Mouse (Mus musculus) yolk sac, embryonic 10.5 days (tissue): Measurements from ENCODE around the gene Fpgt.

ENCODE experiments used
- DNase-seq: peaks from one replicate; pipeline ENCODE4 v3.0.0-alpha.2; 2017; ENCODE audit warnings: low spot score

The Fpgt gene

DNA sequence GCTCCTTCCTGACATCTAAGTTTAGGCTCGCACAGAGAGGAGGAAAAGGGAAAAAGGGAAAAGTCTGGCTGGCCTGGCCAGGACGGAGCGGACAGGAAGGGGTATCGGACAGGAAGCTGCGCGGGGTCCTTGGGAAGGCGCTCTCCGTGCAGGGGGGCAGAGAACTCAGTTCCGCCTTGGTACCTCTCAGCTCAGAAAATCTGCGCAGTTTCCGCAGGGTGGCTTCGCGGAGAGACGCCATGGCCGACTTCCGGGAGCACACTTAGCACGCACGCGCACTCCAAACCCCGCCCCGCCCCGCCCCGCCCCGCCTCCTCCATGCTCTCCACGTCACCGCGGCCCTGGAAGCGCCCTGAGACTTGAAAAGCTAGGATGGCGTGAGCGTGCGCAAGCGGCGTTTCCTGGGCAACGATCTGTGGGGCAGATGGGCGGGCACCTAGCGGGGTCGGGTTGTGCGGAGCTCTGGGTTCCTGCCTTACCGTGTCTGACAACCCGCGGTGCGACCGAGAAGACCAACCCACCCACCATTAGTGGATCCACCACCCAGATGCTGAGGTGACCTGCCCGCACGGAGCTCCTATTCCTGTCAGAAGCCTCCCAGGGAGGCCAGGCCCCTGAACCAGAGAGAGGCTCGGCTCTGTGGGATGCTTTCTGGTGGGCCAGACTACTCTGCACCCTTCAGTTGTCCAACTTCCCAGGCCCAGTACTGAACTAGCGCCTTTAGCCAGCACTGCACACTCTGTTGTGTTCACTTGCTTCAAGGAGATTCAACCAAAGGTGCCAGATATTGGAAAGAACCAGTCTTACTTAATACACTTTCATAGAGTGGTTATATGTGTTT is at the start of gene Fpgt, which contains the start of gene Lrriq3:
Gene Fpgt (minus strand): TSS at position 288 of the 841 bp plus-strand sequence.
Gene Lrriq3 (plus strand): TSS at position 319 of the 841 bp plus-strand sequence.
- DNase-seq: peak; percentile 96

DNA sequence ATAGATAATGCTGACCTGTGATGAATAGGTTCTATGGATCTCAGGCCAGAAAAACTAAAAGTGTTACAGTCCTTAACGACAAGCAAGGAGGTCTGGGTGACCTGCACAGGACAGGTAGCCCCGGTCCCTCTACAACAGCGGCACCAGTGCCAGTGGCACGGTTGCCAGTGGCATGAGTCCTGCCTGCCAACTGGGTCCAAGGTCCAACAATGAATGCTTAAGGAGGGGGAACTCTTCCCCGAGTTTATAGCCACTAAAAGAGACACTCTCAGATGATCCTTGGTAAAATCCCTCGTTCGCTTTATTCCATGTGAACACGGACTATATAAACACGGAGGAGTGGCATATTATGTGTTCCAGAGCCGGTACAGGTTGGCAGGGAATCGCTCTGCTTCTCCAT is 47.8 kb upstream of the Fpgt start:
- DNase-seq: no peak

DNA sequence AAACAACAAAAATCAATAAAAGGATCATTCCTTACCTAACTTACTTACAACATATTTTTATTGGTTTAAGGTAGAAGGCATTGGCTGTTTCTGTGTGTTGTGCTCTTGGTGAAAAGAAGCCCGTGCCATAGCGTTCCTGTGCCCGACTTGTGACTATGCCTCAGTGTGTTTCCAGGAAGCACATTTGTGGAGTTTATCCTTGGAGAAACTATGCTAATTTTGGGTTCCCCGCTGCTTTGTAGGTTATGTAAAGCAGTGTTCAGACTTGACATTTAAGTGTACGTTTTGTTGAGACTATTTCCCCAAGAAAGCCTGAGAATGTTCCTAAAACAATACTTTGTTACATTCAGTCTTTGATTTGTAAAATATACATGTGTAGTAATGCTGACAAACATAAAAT is 44.5 kb upstream of the Fpgt start:
- no peak for DNase-seq

DNA sequence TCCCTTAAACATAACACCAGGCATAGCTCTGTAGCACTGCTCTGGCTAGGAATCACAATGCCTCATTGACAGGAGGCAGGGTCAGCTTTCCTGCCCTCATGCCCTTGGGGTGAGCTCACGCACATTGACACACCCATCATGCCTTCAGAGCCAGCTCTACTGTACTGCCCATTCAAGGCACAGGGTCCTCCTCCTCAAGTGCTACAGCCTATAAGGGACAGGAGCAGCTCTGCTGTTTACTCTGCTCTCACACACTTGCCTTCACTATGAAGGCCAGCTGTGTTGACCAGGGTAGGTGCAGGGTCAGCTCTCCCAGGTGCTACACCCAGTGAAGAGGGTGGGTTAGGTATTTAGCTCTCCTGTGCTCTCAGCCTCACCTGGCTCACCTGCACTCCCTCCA is 12.8 kb upstream of the Fpgt start:
- DNase-seq: no peak

DNA sequence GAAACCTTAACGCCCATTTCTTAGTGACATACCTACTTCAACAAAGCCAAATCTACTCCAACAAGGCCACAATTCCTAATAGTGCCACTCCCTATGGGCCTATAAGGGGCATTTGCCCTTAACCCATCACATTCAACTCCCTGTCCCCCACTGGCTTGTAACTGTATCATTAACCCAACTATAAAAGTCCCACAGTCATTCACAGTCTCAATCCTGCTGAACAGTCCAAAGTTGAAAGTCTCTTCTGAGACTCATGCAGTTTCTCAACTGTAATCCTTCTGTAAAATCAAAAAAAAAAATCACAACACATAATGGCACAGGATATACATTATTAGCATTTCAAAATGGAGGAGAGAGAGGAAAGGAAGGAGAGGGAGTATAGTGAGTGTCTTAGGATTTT is 6.1 kb upstream of the Fpgt start:
- DNase-seq: no peak

DNA sequence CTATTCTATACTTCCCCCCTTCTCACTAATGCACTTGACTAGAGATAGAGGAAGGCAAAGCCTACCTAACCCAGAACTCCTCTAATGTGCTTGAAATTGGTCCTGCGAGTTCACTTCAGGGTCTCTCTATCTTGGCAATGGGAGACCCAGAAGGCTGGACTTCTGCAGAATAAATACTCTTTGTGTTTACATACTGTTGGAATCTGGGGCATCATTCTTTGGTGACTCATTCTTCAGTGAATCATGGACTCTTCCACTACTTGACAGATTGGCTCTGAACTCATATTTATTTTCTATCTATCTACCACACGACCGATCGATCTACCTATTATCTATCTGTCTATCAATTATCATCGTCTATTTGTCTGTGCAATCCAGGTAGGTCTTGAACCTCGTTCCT is 1.1 kb downstream of the Fpgt start:
- no peak for DNase-seq

DNA sequence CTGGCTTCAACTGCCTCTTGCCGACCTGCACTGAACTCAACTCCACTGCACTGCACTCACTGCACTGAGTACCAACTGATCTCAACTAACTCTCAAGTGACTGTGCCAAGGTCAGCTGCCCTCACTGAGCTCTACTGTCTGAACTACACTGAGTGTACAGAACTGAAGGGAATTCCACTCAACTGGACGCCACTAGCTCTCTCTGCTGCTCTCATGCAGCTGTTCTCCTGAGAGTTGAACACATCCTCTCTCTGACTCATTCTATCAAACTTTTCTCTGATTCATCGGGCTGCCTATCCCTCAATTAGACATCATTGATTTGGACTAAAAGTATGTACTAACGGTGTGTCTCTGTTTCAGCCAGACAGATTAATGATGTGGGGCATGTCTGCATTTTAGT is 15.3 kb downstream of the Fpgt start:
- DNase-seq: no peak

DNA sequence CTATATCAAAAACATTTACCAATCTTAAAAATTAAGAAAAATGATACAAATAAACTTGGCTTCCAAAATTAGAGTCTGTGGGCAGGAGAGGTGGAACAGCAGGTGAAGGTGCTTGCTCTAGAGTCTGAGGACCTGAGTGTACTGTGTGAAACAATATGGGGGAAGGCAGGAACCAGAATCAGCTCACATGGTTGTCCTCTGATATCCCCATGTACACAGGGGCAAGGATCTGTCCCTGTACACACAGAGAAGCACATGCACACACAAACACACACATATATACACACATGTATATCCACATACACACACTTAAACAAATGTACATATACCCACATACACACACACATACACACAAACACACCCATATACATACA is 33.8 kb downstream of the Fpgt start:
- DNase-seq: no peak

GRCm38 (mm10) chr3:155058800-155059448 is 34.3 kb downstream of the Fpgt start:
- no peak for DNase-seq

- no peak for DNase-seq
Measured at GRCm38 (mm10) chr3:155057566-155057965, 35.6 kb downstream of the Fpgt start.

- no peak for DNase-seq
Measured at GRCm38 (mm10) chr3:155056606-155057005, 36.6 kb downstream of the Fpgt start.

DNA sequence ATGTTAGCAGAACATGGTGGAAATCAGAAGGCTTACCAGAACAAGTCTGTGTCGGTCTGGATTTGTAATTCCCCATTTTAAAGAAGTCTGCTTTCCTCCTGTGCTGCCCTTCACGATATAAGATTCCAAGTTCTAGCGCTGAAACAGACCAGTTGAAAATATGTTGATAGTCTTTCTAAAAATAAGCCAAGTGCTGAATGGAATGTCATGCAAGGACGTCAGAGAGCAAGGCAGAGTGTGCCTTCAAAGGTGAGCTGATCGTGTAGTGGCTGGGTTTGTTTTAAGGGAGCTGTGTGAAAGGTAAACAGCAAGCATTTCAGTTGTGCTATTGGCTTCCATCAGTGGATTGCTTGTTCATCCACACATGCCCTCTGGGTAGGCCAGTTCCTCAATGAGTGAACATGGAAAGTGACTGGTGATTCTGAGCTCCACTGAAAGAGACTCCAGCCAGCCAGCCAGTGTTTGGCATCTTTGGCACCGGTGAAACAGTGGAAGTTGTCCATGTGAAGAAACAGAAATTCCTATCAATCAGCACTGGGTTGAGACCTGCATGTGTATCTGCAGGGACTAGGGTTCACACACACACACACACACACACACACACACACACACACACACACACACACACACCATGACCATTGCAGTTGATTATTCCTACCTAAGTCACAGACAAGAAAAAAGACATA is 37.8 kb downstream of the Fpgt start, which contains the start of gene Tnni3k:
Gene Tnni3k (minus strand): TSS at position 177 of the 686 bp plus-strand sequence.
- DNase-seq: no peak

DNA sequence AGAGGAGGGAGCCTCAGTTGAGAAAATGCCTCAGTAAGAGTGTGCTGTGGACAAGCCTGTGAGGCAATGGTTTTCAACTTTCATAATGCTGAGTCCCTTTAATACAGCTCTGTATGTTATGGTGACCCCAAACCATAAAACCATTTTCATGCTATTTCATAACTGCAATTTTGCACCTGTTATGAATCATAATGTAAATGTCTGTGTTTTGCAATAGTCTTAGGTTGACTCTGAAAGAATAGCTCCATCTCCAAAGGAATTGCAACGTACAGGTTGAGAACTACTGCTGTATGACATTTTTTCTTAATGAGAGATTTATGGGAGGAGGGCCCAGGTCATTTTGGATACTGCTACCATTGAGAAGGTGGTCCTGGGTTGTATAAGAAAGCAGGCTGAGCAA is 40.0 kb downstream of the Fpgt start:
- DNase-seq: no peak

DNA sequence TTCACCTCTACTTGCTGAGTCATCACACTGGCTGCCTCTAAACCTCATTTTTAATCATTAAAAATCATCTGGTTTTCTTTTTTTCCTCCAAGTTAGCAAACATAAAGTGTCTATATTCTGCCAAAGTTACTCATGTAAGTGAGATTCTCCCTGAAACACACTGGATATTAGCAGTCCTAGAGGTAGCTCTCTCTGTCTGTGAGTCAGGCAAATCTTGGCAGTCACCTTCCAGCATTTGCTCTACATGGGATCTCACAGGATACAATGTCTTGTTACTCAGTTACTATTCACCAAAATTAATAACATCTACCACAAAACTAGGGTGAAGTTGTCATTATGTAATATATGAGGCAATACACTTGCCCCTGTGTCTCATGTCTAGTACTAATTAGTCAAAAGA is 41.2 kb downstream of the Fpgt start:
- DNase-seq: no peak

DNA sequence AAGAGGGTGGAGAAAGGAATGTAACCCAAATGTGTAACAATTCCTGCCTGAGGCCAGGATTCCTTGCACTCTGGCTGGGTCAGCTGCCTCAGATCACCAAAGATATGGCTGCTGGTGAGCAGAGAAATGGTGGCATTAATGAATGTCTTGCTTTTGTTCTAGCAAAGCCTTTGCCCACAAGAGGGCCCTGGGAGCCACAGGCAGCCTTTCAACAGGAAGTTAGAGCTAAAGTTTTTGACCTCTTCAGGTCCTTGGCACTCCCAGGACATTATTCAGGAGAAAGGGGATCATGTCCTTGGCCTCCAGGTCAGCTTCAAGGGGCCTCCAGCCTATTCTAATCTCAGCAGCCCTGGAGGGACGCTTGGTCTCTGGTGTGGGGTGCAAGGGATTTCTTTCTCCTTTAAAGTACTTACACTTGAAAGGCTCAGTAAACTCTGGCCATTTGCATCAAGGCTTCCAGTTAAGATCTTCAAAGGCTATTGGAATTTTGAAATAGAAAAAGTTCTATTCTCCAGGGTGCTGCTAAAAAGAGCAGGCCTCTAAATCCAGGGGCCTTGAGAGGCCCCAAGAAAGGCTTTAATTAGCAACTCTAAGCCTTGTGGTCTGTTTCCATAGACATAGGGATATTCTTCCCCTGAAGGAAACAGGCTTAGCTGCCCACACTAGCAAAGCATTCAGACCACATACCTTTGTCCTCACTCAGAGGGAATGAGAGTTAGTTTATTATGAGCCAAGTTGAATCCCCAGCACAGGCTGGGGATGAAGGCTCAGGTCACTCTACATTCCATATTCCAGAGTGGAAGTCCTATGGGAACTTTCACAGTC is 54.0 kb downstream of the Fpgt start:
- DNase-seq: no peak
